Mouse (Mus musculus) hindbrain, embryonic 11.5 days (tissue): ENCODE results near the gene 2310007B03Rik. TPM values are rescaled to one million over a fixed set of nuclear protein-coding genes. Genes with fewer than 3 reads are reported as not detected.

Experiments
- ATAC-seq: fragments of 200-750 bp; cut with Nextera tagmentation; 2 replicates; pipeline ENCODE4 v1.8.0; 2017; ENCODE audit warnings: mild to moderate bottlenecking, moderate TSS enrichment, moderate library complexity; ENCODE audit not compliant: low FRiP score
- DNase-seq: peaks from one replicate; pipeline ENCODE4 v3.0.0-alpha.2; 2015; ENCODE audit warnings: low spot score
- H3K27ac ChIP-seq: fragments of 300-500 bp; sonication (generic); 2 replicates; pipeline ENCODE4 v1.5.1; 2014; ENCODE audit warnings: mild to moderate bottlenecking, low read depth, low read length
- H3K27me3 ChIP-seq: fragments of 300-500 bp; sonication (generic); 2 replicates; pipeline ENCODE4 v1.6.1; 2014; ENCODE audit warnings: mild to moderate bottlenecking, low read length, moderate library complexity, mixed read lengths; ENCODE audit not compliant: control insufficient read depth, insufficient read depth
- H3K36me3 ChIP-seq: fragments of 300-500 bp; sonication (generic); 2 replicates; pipeline ENCODE4 v1.6.1; 2014; ENCODE audit warnings: mild to moderate bottlenecking, low read length, moderate library complexity, mixed read lengths; ENCODE audit not compliant: control insufficient read depth, insufficient read depth
- H3K4me1 ChIP-seq: fragments of 300-500 bp; sonication (generic); replicated peaks from 2 replicates; pipeline ENCODE4 v1.6.1; 2014; ENCODE audit warnings: low read length, mixed read lengths; ENCODE audit not compliant: control insufficient read depth, insufficient read depth
- H3K4me2 ChIP-seq: fragments of 300-500 bp; sonication (generic); replicated peaks from 2 replicates; pipeline ENCODE4 v1.6.1; 2014; ENCODE audit warnings: mild to moderate bottlenecking, low read depth, low read length
- H3K4me3 ChIP-seq: fragments of 300-500 bp; sonication (generic); 2 replicates; pipeline ENCODE4 v1.5.1; 2014; ENCODE audit warnings: low read depth, low read length
- H3K9ac ChIP-seq: fragments of 300-500 bp; sonication (generic); 2 replicates; pipeline ENCODE4 v1.6.1; 2014; ENCODE audit warnings: low read depth, low read length
- H3K9me3 ChIP-seq: fragments of 300-500 bp; sonication (generic); 2 replicates; pipeline ENCODE4 v1.6.1; 2016; ENCODE audit warnings: low read length; ENCODE audit not compliant: control insufficient read depth
- WGBS: fragments of 180-500 bp; shearing (Covaris S2); extraction: QIAGEN DNeasy Blood & Tissue Kit; methylation state at CpG from one replicate; pipeline ENCODE4 v1.1.7; 2014; 5-methylcytosine and 5-hydroxymethylcytosine counted together
- polyA plus RNA-seq: library from polyadenylated mRNA; unstranded; fragments of >200 nt; fragmentation: Nextera tagmentation; extraction: Ambion mirVana; gene quantifications from 2 replicates; pipeline ENCODE4 v1.2.1, GENCODE M21; 2014

The 2310007B03Rik gene
- polyA plus RNA-seq, 1 experiment from 2014 or later: 0.77 TPM

DNA sequence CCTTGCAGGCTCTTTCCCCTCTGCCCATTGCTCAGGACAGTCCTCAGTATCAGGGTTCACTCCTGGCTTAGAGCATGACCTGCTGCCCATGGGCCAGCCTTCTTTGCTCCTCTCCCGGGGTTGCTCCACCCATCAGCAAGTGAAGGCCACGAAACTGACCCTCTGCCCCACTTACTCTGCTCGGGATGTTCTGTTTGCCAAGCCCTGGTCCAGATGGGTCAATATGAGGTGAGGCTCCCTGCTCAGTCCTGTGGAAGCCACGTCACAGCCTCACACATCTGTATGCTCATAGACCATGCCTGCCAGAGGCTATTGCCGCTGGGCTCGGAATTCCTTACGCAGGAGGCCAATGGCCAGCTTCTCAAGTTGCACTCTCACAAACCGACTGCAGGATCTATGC is 32.5 kb downstream of the 2310007B03Rik start:
- no peaks in the 10 kb centered on the region for H3K27me3 ChIP-seq

DNA sequence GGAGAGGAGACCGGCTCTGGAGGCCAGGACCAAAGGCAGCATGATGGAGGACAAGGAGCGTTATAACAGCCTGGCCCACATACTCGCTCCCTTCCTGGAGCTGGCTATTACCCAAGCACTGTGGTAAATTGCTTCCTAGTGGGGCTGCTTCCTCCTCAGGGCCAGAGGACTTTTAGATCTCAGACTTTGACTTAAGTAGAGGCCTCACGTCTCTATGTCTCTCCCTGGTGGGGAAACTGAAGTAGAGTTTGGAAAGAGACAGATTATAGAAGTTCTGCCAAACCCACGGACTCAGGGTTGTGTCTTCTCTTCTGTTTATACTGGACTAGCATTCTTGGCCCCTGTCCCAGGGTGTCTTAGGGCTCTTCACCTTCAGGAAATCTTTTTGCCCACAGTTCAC is 35.5 kb downstream of the 2310007B03Rik start:
- Histone ChIP-seq H3K4me3 (no peak overlapping the region), H3K27me3 (no peaks in the 10 kb centered on the region), H3K9ac (no peak overlapping the region), H3K4me1 (no peaks in the 10 kb centered on the region; the same call in 1 of the 2 replicates), H3K4me2 (no peak overlapping the region), H3K36me3 (no peaks in the 10 kb centered on the region), H3K9me3 (no peaks in the 10 kb centered on the region), H3K27ac (no peak overlapping the region)
- WGBS: 78% methylated on average over 5 of the region's 5 CpGs
- DNase-seq (no peak), ATAC-seq (no peak)

More for the DNA sequence above, 32.5 kb downstream of the 2310007B03Rik start:
- no peaks in the 10 kb centered on the region for H3K36me3 ChIP-seq
- H3K27ac ChIP-seq: no peak overlapping the region
- no peaks in the 10 kb centered on the region; the same call in 1 of the 2 replicates for H3K4me1 ChIP-seq
- H3K9me3 ChIP-seq: no peaks in the 10 kb centered on the region
- no peak for ATAC-seq
- DNase-seq: no peak
- no peak overlapping the region for H3K4me2 ChIP-seq
- WGBS: 81% methylated on average over 8 of the region's 8 CpGs
- H3K9ac ChIP-seq: no peak overlapping the region
- no peak overlapping the region for H3K4me3 ChIP-seq

DNA sequence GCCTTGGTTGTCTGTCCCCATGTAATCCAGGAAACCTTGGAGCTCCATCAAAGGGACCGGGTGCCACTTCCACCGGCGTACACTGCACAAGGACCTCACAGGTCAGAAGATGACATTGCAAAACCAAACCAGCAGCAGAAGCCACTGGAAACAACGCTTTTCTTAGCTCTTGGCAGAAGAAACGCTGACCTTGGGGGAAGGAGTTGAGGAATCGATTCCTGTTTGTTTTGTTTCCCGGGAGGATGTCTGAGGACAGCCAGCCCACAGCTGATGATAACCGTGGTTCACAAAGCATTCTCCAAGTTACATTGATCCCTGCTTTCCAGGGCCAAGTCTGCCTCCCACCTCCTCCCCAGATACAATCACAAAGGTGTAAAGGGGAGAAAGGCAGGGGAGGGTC is 36.7 kb downstream of the 2310007B03Rik start:
- H3K9ac ChIP-seq: no peak overlapping the region
- 75% methylated on average over 8 of the region's 8 CpGs for WGBS
- DNase-seq: no peak
- H3K4me3 ChIP-seq: no peak overlapping the region
- H3K36me3 ChIP-seq: no peaks in the 10 kb centered on the region
- H3K4me1 ChIP-seq: no peaks in the 10 kb centered on the region; the same call in 1 of the 2 replicates
- H3K9me3 ChIP-seq: no peaks in the 10 kb centered on the region
- H3K27ac ChIP-seq: no peak overlapping the region
- H3K27me3 ChIP-seq: no peaks in the 10 kb centered on the region
- no peak for ATAC-seq
- no peak overlapping the region for H3K4me2 ChIP-seq

GRCm38 (mm10) chr1:93123179-93123854 is 37.4 kb downstream of the 2310007B03Rik start:
- H3K9ac ChIP-seq: no peak overlapping the region
- no peaks in the 10 kb centered on the region for H3K4me1 ChIP-seq
- H3K27ac ChIP-seq: no peak overlapping the region
- no peaks in the 10 kb centered on the region for H3K36me3 ChIP-seq
- H3K4me3 ChIP-seq: no peak overlapping the region
- 77% methylated on average over 11 of the region's 11 CpGs for WGBS
- DNase-seq (no peak), ATAC-seq (no peak)
- H3K9me3 ChIP-seq: no peaks in the 10 kb centered on the region
- no peak overlapping the region for H3K4me2 ChIP-seq
- no peaks in the 10 kb centered on the region for H3K27me3 ChIP-seq

GRCm38 (mm10) chr1:93118816-93119215 is 41.9 kb downstream of the 2310007B03Rik start:
- Histone ChIP-seq H3K9ac (no peak overlapping the region), H3K4me2 (no peak overlapping the region), H3K27me3 (no peaks in the 10 kb centered on the region), H3K36me3 (no peaks in the 10 kb centered on the region), H3K4me1 (no peaks in the 10 kb centered on the region; the same call in 1 of the 2 replicates), H3K9me3 (no peaks in the 10 kb centered on the region), H3K4me3 (no peak overlapping the region), H3K27ac (no peak overlapping the region)
- ATAC-seq (no peak), DNase-seq (no peak)
- 23% methylated on average over 4 of the region's 4 CpGs for WGBS

- H3K9ac ChIP-seq: peak overlapping the region; percentile 44
- H3K4me2 ChIP-seq: peak overlapping the region; percentile 66
- H3K27me3 ChIP-seq: no peaks in the 10 kb centered on the region
- 23% methylated on average over 10 of the region's 13 CpGs for WGBS
- H3K27ac ChIP-seq: 0 out of 2 replicates have a peak overlapping the region, but pooled peaks have one; percentile 42
- no peaks in the 10 kb centered on the region for H3K36me3 ChIP-seq
- H3K4me3 ChIP-seq: peak overlapping the region; percentile 33
- peak; percentile 27 for DNase-seq
- no peaks in the 10 kb centered on the region; the same call in 1 of the 2 replicates for H3K9me3 ChIP-seq
- no peaks in the 10 kb centered on the region; the same call in 1 of the 2 replicates for H3K4me1 ChIP-seq
- peak; percentile 79 for ATAC-seq
Observed at GRCm38 (mm10) chr1:93115471-93115870, 45.3 kb downstream of the 2310007B03Rik start.

DNA sequence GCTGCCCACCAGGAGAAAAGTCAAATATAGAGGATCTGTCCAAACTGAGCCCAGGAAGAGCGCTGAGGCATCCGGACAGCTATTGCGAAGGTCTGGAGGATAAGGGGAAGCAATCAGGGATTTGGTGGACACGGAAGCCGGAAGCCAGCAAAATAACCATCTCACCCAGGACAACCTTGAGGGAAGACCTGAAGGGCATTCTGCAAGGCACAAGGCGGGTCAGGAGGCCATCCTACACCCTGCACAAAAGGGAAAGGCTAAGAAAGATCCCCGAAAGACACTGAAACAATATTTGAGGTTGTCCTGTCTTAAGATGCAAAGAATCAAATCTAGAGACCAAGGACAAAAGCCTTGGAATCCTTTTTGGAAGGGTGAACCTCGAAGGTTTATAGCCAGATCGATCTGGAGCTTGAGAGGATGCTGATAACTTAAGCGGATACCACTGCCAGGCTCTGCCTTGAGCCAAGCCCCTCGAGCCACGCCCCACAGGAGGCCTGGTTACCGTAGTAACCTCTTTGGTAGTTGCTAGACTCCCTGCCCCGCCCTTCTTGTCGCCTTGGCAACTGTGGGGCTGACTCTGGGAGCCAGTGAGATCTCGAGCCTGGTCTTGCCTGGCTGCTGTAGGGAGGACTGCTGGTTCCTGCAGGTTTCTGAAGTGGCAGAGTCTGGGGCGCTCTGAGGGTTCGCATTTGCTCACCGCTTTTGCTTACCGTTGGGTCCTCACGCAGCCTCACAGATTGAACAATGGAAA is 45.9 kb downstream of the 2310007B03Rik start:
- Histone ChIP-seq H3K4me3 (peak overlapping the region; percentile 33), H3K4me1 (no peaks in the 10 kb centered on the region; the same call in 1 of the 2 replicates), H3K36me3 (no peaks in the 10 kb centered on the region), H3K9me3 (no peaks in the 10 kb centered on the region; the same call in 1 of the 2 replicates), H3K4me2 (peak overlapping the region; percentile 66), H3K9ac (peak overlapping the region; percentile 44), H3K27me3 (no peaks in the 10 kb centered on the region), H3K27ac (0 out of 2 replicates have a peak overlapping the region, but pooled peaks have one; percentile 42)
- ATAC-seq: peak; percentile 100
- peak; percentile 98 for DNase-seq
- WGBS: 26% methylated on average over 21 of the region's 21 CpGs

DNA sequence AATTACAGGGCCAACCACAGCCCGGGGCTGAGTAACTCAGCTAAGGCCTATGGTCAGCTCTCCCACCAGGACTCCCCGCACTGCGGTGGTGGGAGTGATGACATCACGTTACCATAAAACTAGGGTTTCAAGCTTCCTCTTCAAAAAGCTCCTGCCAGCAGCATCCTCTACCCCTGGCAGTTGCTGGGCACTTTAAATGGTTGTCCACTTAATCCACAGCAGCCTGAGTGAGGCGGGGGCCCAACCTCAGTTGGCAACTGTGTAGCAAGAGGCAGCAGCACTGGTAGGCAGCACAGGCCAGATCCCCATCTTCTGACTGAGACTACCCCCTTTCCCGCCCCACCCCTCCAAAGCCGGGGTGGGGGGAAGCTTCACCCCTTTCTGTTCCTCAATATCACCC is 58.0 kb downstream of the 2310007B03Rik start:
- Histone ChIP-seq H3K4me1 (peaks cover 3% of the 10 kb centered on the region; the same call in 1 of the 2 replicates), H3K9me3 (no peaks in the 10 kb centered on the region), H3K4me2 (no peak overlapping the region), H3K27me3 (peaks cover 13% of the 10 kb centered on the region; the same call in 1 of the 2 replicates), H3K4me3 (no peak overlapping the region), H3K36me3 (no peaks in the 10 kb centered on the region), H3K9ac (no peak overlapping the region), H3K27ac (no peak overlapping the region)
- WGBS: 62% methylated on average over 7 of the region's 7 CpGs
- no peak for ATAC-seq
- no peak for DNase-seq
